Mouse (Mus musculus): Measurements from ENCODE around the gene Tfb1m. TPM values are rescaled to one million over a fixed set of nuclear protein-coding genes. Genes with fewer than 3 reads are reported as not detected.

Tfb1m gene
- polyA plus RNA-seq, 1 experiment from 2014 or later: 6.2 TPM

GRCm38 (mm10) chr17:3562405-3562804 is 4.8 kb upstream of the Tfb1m start:
- H3K9me3 ChIP-seq (ENCODE audit: control insufficient read depth): no peaks in the 10 kb centered on the region
- no peak overlapping the region for H3K4me2 ChIP-seq (replicated peaks; ENCODE audit: low read depth)
- no peak overlapping the region for H3K27ac ChIP-seq (ENCODE audit: low read depth, low read length)
- 0 out of 2 replicates have a peak, but pooled peaks cover 5% of the 10 kb centered on the region for H3K4me1 ChIP-seq (replicated peaks; ENCODE audit: control insufficient read depth, insufficient read depth, low read length)
- H3K9ac ChIP-seq (ENCODE audit: low read depth, low read length): no peak overlapping the region
- no peak overlapping the region for H3K4me3 ChIP-seq (ENCODE audit: low read depth, low read length)
- H3K27me3 ChIP-seq (replicated peaks; ENCODE audit: control insufficient read depth, insufficient read depth, low read length): no peaks in the 10 kb centered on the region
- no peaks in the 10 kb centered on the region for H3K36me3 ChIP-seq (ENCODE audit: control insufficient read depth, insufficient read depth)
- WGBS: 51% methylated on average over 8 of the region's 8 CpGs
- no peak for ATAC-seq
- TF ChIP-seq CTCF (IDR thresholded peaks at IDR 0.05; ENCODE audit: low read depth): peak; percentile 58

DNA sequence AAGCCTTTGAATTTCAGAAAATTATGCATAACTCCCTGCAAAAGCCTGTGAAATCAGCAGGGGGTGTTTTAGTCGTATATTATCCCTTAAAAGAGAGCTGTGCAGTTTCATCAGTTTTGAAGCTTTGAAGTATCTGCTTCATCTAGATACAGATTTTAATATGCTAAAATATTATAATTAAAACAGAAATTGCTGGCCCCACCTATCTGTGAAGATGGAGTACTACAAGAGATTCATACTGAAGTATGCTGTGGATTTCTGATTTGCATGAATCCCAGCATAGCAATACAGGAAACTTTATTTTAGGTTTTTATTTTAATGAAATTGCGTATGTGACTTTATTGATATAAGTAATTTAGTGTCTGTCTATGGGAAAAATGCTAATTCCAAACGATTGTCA is 3.0 kb upstream of the Tfb1m start:
- H3K9me3 ChIP-seq (ENCODE audit: control insufficient read depth): no peaks in the 10 kb centered on the region
- no peak for ATAC-seq
- 0 out of 2 replicates have a peak, but pooled peaks cover 7% of the 10 kb centered on the region for H3K4me1 ChIP-seq (replicated peaks; ENCODE audit: control insufficient read depth, insufficient read depth, low read length)
- H3K36me3 ChIP-seq (ENCODE audit: control insufficient read depth, insufficient read depth): no peaks in the 10 kb centered on the region
- no peak overlapping the region for H3K4me3 ChIP-seq (ENCODE audit: low read depth, low read length)
- H3K27ac ChIP-seq (ENCODE audit: low read depth, low read length): no peak overlapping the region
- H3K4me2 ChIP-seq (replicated peaks; ENCODE audit: low read depth): no peak overlapping the region
- 72% methylated on average over 3 of the region's 3 CpGs for WGBS
- peak; percentile 48 for TF ChIP-seq CTCF (IDR thresholded peaks at IDR 0.05; ENCODE audit: low read depth)
- no peaks in the 10 kb centered on the region for H3K27me3 ChIP-seq (replicated peaks; ENCODE audit: control insufficient read depth, insufficient read depth, low read length)
- no peak overlapping the region for H3K9ac ChIP-seq (ENCODE audit: low read depth, low read length)

GRCm38 (mm10) chr17:3558356-3558870 is 832 bp upstream of the Tfb1m start:
- Histone ChIP-seq H3K4me3 (ENCODE audit: low read depth, low read length) (peak overlapping the region; percentile 52), H3K4me1 (replicated peaks; ENCODE audit: control insufficient read depth, insufficient read depth, low read length) (0 out of 2 replicates have a peak, but pooled peaks cover 7% of the 10 kb centered on the region), H3K9ac (ENCODE audit: low read depth, low read length) (no peak overlapping the region), H3K9me3 (ENCODE audit: control insufficient read depth) (no peaks in the 10 kb centered on the region), H3K27me3 (replicated peaks; ENCODE audit: control insufficient read depth, insufficient read depth, low read length) (no peaks in the 10 kb centered on the region), H3K36me3 (ENCODE audit: control insufficient read depth, insufficient read depth) (no peaks in the 10 kb centered on the region), H3K27ac (ENCODE audit: low read depth, low read length) (peak overlapping the region; percentile 62; the same call in 1 of the 2 replicates), H3K4me2 (replicated peaks; ENCODE audit: low read depth) (peak overlapping the region; percentile 62)
- ATAC-seq: no peak
- TF ChIP-seq CTCF (IDR thresholded peaks at IDR 0.05; ENCODE audit: low read depth): no peak
- WGBS: 81% methylated on average over 9 of the region's 9 CpGs

GRCm38 (mm10) chr17:3556251-3556650 is 1.3 kb downstream of the Tfb1m start:
- peaks cover 4% of the 10 kb centered on the region; the same call in 1 of the 2 replicates for H3K36me3 ChIP-seq (ENCODE audit: control insufficient read depth, insufficient read depth)
- no peaks in the 10 kb centered on the region for H3K9me3 ChIP-seq (ENCODE audit: control insufficient read depth)
- ATAC-seq: 0 out of 2 replicates have a peak, but pooled peaks have one; percentile 14
- TF ChIP-seq CTCF (IDR thresholded peaks at IDR 0.05; ENCODE audit: low read depth): no peak
- H3K4me1 ChIP-seq (replicated peaks; ENCODE audit: control insufficient read depth, insufficient read depth, low read length): 0 out of 2 replicates have a peak, but pooled peaks cover 7% of the 10 kb centered on the region
- no peak overlapping the region for H3K9ac ChIP-seq (ENCODE audit: low read depth, low read length)
- no peak overlapping the region for H3K4me3 ChIP-seq (ENCODE audit: low read depth, low read length)
- no peak overlapping the region; the same call in 1 of the 2 replicates for H3K4me2 ChIP-seq (replicated peaks; ENCODE audit: low read depth)
- no peak overlapping the region for H3K27ac ChIP-seq (ENCODE audit: low read depth, low read length)
- WGBS: 42% methylated on average over 1 of the region's 1 CpGs
- no peaks in the 10 kb centered on the region for H3K27me3 ChIP-seq (replicated peaks; ENCODE audit: control insufficient read depth, insufficient read depth, low read length)

GRCm38 (mm10) chr17:3547725-3548124 is 9.9 kb downstream of the Tfb1m start:
- H3K4me2 ChIP-seq (replicated peaks; ENCODE audit: low read depth): no peak overlapping the region
- no peaks in the 10 kb centered on the region for H3K27me3 ChIP-seq (replicated peaks; ENCODE audit: control insufficient read depth, insufficient read depth, low read length)
- no peak overlapping the region for H3K27ac ChIP-seq (ENCODE audit: low read depth, low read length)
- H3K36me3 ChIP-seq (ENCODE audit: control insufficient read depth, insufficient read depth): peaks cover 10% of the 10 kb centered on the region; the same call in 1 of the 2 replicates
- no peaks in the 10 kb centered on the region for H3K9me3 ChIP-seq (ENCODE audit: control insufficient read depth)
- no peak for TF ChIP-seq CTCF (IDR thresholded peaks at IDR 0.05; ENCODE audit: low read depth)
- no peak overlapping the region for H3K9ac ChIP-seq (ENCODE audit: low read depth, low read length)
- H3K4me3 ChIP-seq (ENCODE audit: low read depth, low read length): no peak overlapping the region
- no peak for ATAC-seq
- no peaks in the 10 kb centered on the region for H3K4me1 ChIP-seq (replicated peaks; ENCODE audit: control insufficient read depth, insufficient read depth, low read length)
- 56% methylated on average over 7 of the region's 7 CpGs for WGBS

DNA sequence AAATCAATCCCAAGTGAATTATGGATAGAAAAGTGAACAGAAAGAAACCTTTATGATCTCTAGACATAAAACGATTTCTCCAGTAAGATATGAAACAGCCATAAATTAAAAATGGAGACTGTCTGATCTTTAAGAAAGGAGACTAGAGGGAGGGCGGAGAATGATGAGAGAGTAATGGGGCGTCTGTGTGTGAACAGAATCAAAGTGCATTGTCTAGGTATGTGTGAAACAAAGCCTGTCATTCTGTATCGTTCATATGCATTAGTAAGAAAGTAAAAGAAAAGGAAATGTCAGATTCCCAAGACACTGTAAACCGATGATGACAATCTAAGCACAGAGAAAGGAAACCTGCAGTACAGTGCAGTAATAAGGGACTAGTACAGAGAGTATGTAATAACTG is 16.5 kb downstream of the Tfb1m start:
- 80% methylated on average over 5 of the region's 5 CpGs for WGBS
- Histone ChIP-seq H3K9ac (ENCODE audit: low read depth, low read length) (no peak overlapping the region), H3K4me1 (replicated peaks; ENCODE audit: control insufficient read depth, insufficient read depth, low read length) (no peaks in the 10 kb centered on the region), H3K27ac (ENCODE audit: low read depth, low read length) (no peak overlapping the region), H3K36me3 (ENCODE audit: control insufficient read depth, insufficient read depth) (peaks cover 22% of the 10 kb centered on the region), H3K4me2 (replicated peaks; ENCODE audit: low read depth) (no peak overlapping the region), H3K27me3 (replicated peaks; ENCODE audit: control insufficient read depth, insufficient read depth, low read length) (no peaks in the 10 kb centered on the region), H3K4me3 (ENCODE audit: low read depth, low read length) (no peak overlapping the region), H3K9me3 (ENCODE audit: control insufficient read depth) (no peaks in the 10 kb centered on the region)
- TF ChIP-seq CTCF (IDR thresholded peaks at IDR 0.05; ENCODE audit: low read depth): no peak
- ATAC-seq: no peak

All from intestine, postnatal 0 days (tissue).